Mouse (Mus musculus) lung, adult 2 months (tissue): Measurements from ENCODE around the gene Nus1.

ENCODE experiments used
- CTCF ChIP-seq: fragments of 200-500 bp; IDR thresholded peaks from 2 replicates; pipeline ENCODE4 v1.5.1; 2011; ENCODE audit warnings: mild to moderate bottlenecking, low read length, control low read depth; ENCODE audit not compliant: insufficient read depth
- POLR2A ChIP-seq: fragments of 200-500 bp; IDR thresholded peaks from 2 replicates; pipeline ENCODE4 v1.6.1; 2011; ENCODE audit warnings: low read depth, mild to moderate bottlenecking, control low read depth, low read length, borderline replicate concordance; ENCODE audit errors: extremely low read depth

DNA sequence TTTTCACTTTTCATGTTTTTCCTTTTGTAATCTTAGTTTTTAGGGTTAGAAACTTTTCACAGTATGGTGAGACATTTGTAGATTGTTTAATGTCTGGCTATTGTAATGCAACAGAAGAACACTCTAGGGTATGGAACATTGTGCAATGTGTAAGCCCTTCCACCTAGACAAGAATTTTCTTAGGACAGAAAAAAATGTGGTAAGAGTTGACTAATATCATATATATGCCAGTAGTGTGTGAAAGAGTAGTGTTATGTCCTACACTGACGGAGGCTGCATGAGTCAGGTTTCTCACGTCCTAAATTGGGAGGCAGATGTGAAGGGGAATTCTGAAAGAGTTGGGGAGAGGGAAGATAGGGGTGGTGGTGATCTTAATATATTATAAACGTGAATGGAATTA is 17.6 kb upstream of the Nus1 start:
- TF ChIP-seq CTCF (no peak), POLR2A (no peak)
